Mouse (Mus musculus) cortical plate, adult 2 months (tissue): ENCODE data around the gene Rarres1.

Experiments
- CTCF ChIP-seq: fragments of 200-500 bp; IDR thresholded peaks from 2 replicates; pipeline ENCODE4 v1.5.1; 2011; ENCODE audit warnings: mild to moderate bottlenecking, control low read depth, low read length; ENCODE audit not compliant: insufficient read depth; ENCODE audit errors: extremely low read depth
- POLR2A ChIP-seq: fragments of 200-500 bp; IDR thresholded peaks from 2 replicates; pipeline ENCODE4 v1.6.1; 2011; ENCODE audit warnings: mild to moderate bottlenecking, low read length, control low read depth; ENCODE audit not compliant: insufficient read depth; ENCODE audit errors: extremely low read depth

GRCm38 (mm10) chr3:67429338-67429998, 85.9 kb downstream of the Rarres1 start:
- TF ChIP-seq POLR2A (no peak), CTCF (no peak)
